Mouse (Mus musculus) heart, postnatal 0 days (tissue): ENCODE data around the gene Gfer.

Experiments used
- CTCF ChIP-seq: IDR thresholded peaks from 2 replicates; pipeline ENCODE4 v1.5.1; 2016; ENCODE audit warnings: antibody characterized with exemption, control low read depth, low read depth
- EP300 ChIP-seq: IDR thresholded peaks from 2 replicates; pipeline ENCODE4 v1.6.1; 2016; ENCODE audit warnings: antibody characterized with exemption, low read depth

DNA sequence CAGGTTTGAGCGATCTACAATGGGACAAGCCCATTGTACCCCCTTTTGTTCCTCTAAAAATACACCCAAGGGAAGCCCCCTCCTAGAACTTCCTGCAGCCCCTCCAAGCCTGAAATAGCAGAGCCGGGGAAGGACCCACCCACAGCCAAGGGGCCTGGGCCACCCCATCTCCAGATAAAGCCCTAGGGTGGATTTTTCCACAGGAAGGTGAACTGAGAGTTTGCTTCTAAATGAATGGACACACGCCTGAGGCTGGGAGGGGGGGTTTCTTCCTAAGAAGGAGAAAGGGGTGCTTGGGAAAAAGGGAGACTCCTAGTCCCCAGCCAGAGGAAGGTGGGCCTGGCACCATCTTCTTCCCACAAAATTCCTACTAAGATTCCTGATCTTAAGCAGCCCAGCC is 50.0 kb downstream of the Gfer start:
- no peak for TF ChIP-seq CTCF
- TF ChIP-seq EP300: no peak
